Mouse (Mus musculus) liver, postnatal 0 days (tissue): ENCODE measurements around the gene Gpr176.

ENCODE experiments used
- CTCF ChIP-seq: sonication (generic); IDR thresholded peaks from 2 replicates; pipeline ENCODE4 v1.5.1; 2016; ENCODE audit warnings: antibody characterized with exemption, low read depth
- EP300 ChIP-seq: IDR thresholded peaks from 2 replicates; pipeline ENCODE4 v1.6.1; 2016; ENCODE audit warnings: antibody characterized with exemption, low read depth, mild to moderate bottlenecking

GRCm38 (mm10) chr2:118383387-118383786 is 10.2 kb upstream of the Gpr176 start:
- peak; percentile 18; the same call in 1 of the 2 replicates for TF ChIP-seq CTCF
- no peak for TF ChIP-seq EP300
